Mouse (Mus musculus): ENCODE data around the gene Snd1. TPM values are rescaled to one million over a fixed set of nuclear protein-coding genes. Genes with fewer than 3 reads are reported as not detected.

The Snd1 gene
- 100 to 1,000 TPM in 1 of 2 experiments, 10 to 100 TPM in 1; 86.9 to 108 TPM for polyA plus RNA-seq (2017; shearing (Covaris generic))

GRCm38 (mm10) chr6:28474839-28475238 is at the start of gene Snd1:
Gene Snd1 (plus strand): TSS chr6:28475139.

GRCm38 (mm10) chr6:28427096-28427839 is 47.7 kb upstream of the Snd1 start, which contains the start of gene Fscn3:
Gene Fscn3 (plus strand): TSS chr6:28427789.

GRCm38 (mm10) chr6:28428290-28428689 is 46.6 kb upstream of the Snd1 start, which contains the start of gene Gcc1:
Gene Gcc1 (minus strand): TSS chr6:28428390.

GRCm38 (mm10) chr6:28449253-28449652 is 25.7 kb upstream of the Snd1 start, which contains the start of gene Pax4:
Gene Pax4 (minus strand): TSS chr6:28449353.

GRCm38 (mm10) chr6:28831011-28831853 is 356.3 kb downstream of the Snd1 start, which contains the start of gene Lrrc4:
Gene Lrrc4 (minus strand): TSS chr6:28831747.

Other genes starting within 250 kb of the Snd1 start
- 10 to 100 TPM; 45.5 to 62.5 TPM for gene Zfp800, start 77.1 kb upstream of the Snd1 start, polyA plus RNA-seq (2017; shearing (Covaris generic))
- 100 to 1,000 TPM; 343 to 353 TPM for gene Arf5, start 51.6 kb upstream of the Snd1 start, polyA plus RNA-seq (2017; shearing (Covaris generic))
- gene Fscn3, start 47.4 kb upstream of the Snd1 start, polyA plus RNA-seq (2017; shearing (Covaris generic)): under 1 TPM; 0.13 to 0.44 TPM
- 10 to 100 TPM; 19.0 to 26.4 TPM for gene Gcc1, start 46.7 kb upstream of the Snd1 start, polyA plus RNA-seq (2017; shearing (Covaris generic))
- gene Pax4, start 25.8 kb upstream of the Snd1 start, polyA plus RNA-seq (2017; shearing (Covaris generic)): under 1 TPM in 1 of 2 experiments, not detected in 1; 0.92 TPM

All from inflammation-experienced regulatory T-cells (primary cell).